Mouse (Mus musculus): ENCODE data around the gene Ppp3ca.
"Not testable (repeated sequence)": the region's sequence is repeated elsewhere in the genome, so short reads cannot be mapped to it uniquely, and the experiment has no call there.

The Ppp3ca gene

DNA sequence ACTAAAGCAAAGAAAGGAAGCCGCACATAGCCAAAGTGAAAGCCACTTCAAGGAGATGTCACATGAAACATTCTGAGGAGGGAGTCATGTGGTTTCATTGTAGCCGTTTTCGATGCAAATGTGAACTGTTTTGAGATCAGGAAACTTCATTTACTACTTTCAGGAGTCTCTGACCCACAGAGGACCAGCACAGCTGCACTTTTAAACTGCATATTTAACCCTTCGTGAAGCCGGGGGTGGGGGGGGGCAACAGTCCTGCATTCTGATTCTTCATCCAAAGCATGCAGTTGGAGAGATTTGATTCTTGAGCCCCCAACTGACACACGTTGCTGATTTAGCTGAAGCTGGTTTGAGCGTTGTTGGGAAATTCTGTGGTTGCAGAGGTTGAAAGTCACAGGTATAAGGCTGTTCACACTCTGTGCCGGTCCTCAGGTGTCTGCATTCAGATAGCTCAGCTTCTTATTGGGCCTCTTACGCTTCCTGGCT lies 18.2 kb downstream of the Ppp3ca start:
- no peak for DNase-seq (ENCODE audit: low spot score)

GRCm38 (mm10) chr3:136689793-136690543 lies 20.0 kb downstream of the Ppp3ca start:
- DNase-seq (ENCODE audit: low spot score) = no peak

DNA sequence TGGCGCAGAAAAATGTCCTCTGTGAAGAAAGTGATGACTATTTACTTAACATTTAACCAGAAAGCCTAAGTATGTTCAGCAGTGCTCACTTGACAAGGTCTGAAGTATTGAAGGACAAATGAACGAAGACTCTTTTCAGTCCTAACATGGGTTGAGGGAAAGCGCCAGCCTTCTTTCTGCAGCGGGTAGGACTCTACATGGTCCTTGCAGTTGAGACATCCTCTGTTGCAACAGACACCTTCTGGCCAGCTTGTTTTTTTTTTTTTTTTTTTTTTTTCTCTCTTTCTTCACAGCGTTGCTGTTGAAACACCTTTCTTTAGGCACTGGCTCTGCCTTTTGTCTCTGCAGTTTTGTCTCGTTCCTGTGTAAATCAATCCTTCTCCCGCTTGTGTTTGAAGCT lies 22.1 kb downstream of the Ppp3ca start:
- no peak for DNase-seq (ENCODE audit: low spot score)

GRCm38 (mm10) chr3:136693547-136693946 lies 23.6 kb downstream of the Ppp3ca start:
- DNase-seq (ENCODE audit: low spot score) = no peak

GRCm38 (mm10) chr3:136697626-136698191 lies 27.8 kb downstream of the Ppp3ca start:
- DNase-seq (ENCODE audit: low spot score) = no peak

- not testable (repeated sequence) for DNase-seq (ENCODE audit: low spot score)
Observed at GRCm38 (mm10) chr3:136699711-136700110, 29.8 kb downstream of the Ppp3ca start.

DNA sequence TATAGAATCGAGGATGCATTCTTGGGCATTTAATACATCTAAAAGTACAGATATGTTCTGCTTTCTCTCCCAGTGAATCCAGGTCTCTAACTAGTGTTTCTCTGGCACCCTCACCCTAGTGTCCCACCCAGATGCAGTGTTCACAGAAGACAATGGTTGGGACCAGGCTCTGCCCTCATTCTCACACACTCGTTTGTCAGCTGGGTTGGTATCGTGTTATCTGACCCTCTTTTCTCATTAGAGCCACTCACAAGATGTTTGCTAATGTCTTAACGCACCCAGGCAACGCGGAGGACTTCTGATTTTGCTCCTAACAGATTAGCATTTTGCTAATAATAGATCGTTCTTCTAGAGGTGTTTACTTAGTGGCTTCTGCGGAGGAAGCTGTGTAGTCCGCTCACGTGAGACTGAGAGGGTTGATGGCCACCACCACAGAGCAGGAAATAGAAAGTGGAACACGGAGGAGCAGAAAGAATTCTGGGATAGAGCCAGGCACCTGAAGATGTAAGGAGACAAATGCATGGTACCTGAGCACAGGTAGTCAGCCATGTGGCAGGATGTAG lies 30.6 kb downstream of the Ppp3ca start:
- DNase-seq (ENCODE audit: low spot score) = no peak

DNA sequence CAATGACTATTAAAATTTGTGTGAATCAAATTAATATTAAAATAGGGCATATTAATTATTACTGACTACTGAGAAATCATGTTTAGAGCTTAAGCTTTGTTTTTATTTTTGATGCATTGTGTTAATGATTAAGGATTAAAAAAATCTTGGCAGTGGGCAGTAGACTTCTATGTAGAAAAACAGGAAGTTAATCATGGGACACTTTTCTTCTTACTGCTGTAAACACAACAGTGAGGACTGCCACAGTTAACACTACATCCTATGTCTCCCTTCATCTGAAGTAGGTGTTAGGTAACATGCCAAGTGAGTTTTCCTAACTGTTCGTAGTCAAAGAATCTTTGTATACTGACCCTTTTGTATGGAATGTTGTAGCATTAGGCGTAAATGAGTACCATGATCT lies 32.9 kb downstream of the Ppp3ca start:
- DNase-seq (ENCODE audit: low spot score) = no peak

DNA sequence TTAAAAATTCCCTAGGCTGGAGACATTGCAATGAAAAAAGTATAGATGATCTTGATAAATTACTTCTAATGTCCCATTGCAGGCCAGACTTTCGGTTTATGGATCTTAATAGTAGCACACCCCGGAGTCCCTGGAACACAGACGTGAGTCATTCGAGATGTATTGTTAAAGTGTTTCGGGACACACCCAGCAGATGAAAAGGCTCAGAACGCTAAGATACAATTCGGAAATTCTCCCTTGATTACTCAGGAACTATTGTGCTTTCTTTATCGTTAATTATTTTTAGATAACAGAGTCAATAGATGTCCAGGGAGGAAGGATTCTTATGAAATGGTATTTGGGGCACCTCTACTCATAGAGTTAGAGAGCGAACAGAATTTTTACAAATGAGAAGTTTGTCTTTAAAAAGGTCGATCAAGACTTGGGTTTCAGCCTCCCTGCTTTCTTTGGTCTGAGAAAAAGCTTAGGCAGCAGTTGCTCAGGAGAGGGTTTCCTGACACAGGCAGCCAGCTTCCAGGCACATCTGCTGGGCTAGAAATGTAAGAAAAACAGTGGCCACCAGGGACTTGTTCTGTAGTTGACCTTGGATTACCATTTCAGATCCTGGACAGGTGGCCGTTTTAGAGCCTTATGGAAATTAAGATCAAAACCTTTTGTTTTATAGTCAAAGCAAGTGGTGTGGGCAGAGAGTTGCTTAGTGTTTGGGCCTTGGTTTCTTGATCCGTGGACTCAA lies 34.8 kb downstream of the Ppp3ca start:
- DNase-seq (ENCODE audit: low spot score) = no peak

- no peak for DNase-seq (ENCODE audit: low spot score)
Observed at GRCm38 (mm10) chr3:136706048-136706447, 36.1 kb downstream of the Ppp3ca start.

- no peak for DNase-seq (ENCODE audit: low spot score)
Observed at GRCm38 (mm10) chr3:136706771-136707170, 36.8 kb downstream of the Ppp3ca start.

- no peak for DNase-seq (ENCODE audit: low spot score)
Observed at GRCm38 (mm10) chr3:136707222-136708019, 37.5 kb downstream of the Ppp3ca start.

DNA sequence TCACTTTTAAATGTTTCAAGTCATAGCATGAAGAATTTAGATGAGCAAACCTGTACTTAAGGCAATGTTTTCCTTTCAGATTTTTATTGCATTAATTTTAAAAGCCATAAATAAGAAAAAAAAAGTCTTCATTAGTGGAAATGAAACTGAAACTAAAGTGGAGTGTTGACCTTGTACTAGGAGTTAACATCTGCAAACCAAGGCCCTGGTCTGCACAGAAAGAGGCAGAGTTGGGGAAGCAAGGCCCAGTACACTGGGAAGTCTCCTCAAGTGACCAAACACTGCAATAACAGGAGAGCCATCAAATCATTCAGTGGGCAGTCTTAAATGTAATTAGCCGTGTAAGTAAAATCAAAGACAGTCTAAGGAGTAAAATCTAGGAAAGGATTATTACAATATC lies 38.3 kb downstream of the Ppp3ca start:
- no peak for DNase-seq (ENCODE audit: low spot score)

DNA sequence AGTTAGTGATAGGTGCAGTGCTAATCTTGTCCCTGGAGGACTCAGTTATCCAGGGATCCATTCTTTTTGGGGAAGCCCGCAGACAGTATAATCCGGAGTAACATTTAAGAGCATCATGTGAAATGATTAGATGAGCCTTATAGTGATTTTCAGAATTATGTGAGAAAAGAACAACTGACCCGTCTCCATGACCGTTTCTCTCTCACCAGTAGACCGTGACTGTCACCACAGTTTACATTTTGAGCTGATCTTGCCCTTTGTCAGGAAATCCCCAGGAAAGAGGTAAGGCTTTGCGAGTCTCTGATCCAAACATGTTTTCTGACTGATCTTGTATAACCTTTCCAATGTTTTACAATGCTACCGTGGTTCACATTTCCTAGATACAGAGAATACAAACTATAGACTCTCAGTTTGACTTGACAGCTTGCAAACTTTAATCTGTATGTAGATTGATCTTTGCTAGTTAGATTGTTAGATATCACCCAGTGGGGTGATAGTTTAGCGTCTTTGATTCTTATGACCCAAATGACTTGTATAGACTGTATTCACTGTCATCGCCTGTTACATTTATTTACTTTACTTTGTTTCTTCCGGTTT lies 40.5 kb downstream of the Ppp3ca start:
- DNase-seq (ENCODE audit: low spot score) = no peak

DNA sequence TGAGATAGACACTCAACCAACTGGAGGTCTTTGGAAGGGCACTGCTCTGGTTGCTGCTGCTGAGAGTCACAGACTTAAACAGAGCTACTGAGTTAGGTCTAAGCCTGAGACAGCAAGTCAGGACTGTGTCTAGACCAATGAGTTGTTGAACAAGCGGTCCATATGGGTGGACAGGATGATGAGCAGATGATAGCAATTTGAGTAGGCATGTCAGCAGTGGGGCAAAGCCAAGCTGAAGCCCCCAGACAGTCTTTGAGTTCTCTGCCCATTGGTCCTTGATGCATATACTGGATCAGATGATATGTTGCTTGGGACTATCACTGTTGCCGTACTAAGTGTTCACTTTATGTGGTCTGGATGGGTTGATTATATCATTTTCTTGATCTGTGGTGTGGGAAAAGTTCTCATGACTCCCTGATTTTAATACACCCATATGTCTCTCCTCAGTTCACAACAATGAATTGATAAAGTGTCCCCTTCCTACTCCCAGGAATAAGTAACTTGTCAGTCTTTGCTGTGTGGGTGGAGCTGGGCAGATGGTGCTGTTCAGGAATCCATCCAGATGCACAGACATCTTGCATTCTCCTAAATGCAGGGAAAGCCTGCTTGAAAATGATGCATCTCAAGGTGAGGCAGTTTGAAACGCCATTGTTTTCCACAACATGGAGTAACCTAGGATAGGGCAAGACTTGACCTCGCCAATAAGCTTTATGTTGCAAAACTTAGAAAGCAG lies 44.5 kb downstream of the Ppp3ca start:
- DNase-seq (ENCODE audit: low spot score) = no peak

- DNase-seq (ENCODE audit: low spot score) = no peak
Observed at GRCm38 (mm10) chr3:136716247-136716646, 46.3 kb downstream of the Ppp3ca start.

DNA sequence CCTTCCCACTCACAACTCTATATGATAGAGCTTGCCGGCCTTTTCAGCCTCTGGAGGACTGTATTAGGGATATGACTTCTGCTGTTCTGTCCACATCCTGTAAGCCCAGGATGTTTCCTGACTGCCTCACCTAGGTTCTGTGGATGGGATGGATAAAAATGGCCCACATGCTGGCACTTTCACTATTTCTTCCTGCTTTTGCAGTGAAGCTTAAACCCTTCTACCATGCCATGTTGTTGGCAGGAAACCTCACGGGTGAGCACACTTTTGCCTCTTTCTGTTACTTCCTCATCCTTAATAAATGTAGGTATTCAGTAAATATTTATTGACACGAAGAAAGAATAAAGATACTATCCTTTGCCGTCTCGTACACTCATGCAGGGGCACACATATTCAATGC lies 48.5 kb downstream of the Ppp3ca start:
- no peak for DNase-seq (ENCODE audit: low spot score)

- DNase-seq (ENCODE audit: low spot score) = no peak
Observed at GRCm38 (mm10) chr3:136721241-136721640, 51.3 kb downstream of the Ppp3ca start.

GRCm38 (mm10) chr3:136721804-136722427 lies 52.0 kb downstream of the Ppp3ca start:
- no peak for DNase-seq (ENCODE audit: low spot score)

DNA sequence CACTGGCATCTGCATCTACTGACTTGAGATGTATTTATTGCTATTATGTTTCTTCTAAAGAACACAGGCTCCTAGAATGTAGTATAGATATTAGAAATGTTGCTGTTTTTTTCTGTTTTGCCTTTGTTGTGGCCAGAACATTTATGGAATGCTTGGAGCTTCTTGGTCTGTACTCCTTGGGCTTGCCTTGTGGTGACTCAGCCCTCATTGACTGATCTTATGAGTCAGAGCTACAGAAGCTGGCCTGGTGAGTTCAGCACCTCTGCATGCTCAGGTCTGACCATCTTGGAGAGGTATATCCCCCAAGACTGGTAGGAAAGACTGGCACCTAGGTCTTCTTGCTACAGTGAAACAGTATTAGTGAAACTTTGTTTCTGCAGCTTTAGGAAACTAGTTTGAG lies 52.6 kb downstream of the Ppp3ca start:
- no peak for DNase-seq (ENCODE audit: low spot score)
